Mouse (Mus musculus) A20 (cell line): ENCODE measurements around the gene Rela.

ENCODE experiments used
- DNase-seq: peaks from one replicate; pipeline ENCODE4 v3.0.0-alpha.2; 2011; ENCODE audit warnings: low read depth, low spot score

Gene Rela

GRCm38 (mm10) chr19:5636036-5636570 is 1.2 kb upstream of the Rela start:
- DNase-seq: no peak

GRCm38 (mm10) chr19:5636571-5637041 is 677 bp upstream of the Rela start:
- DNase-seq: no peak

GRCm38 (mm10) chr19:5638416-5639005 is 1.2 kb downstream of the Rela start:
- DNase-seq: no peak

GRCm38 (mm10) chr19:5640339-5640738 is 3.1 kb downstream of the Rela start:
- DNase-seq: no peak

- no peak for DNase-seq
Observed at GRCm38 (mm10) chr19:5641021-5641420, 3.7 kb downstream of the Rela start.

- no peak for DNase-seq
Observed at GRCm38 (mm10) chr19:5641641-5642040, 4.4 kb downstream of the Rela start.

- no peak for DNase-seq
Observed at GRCm38 (mm10) chr19:5645280-5645679, 8.0 kb downstream of the Rela start.

GRCm38 (mm10) chr19:5646731-5647330 is 9.5 kb downstream of the Rela start:
- no peak for DNase-seq

GRCm38 (mm10) chr19:5647791-5648190 is 10.5 kb downstream of the Rela start:
- no peak for DNase-seq

GRCm38 (mm10) chr19:5648401-5649297 is 11.4 kb downstream of the Rela start:
- DNase-seq: peak; percentile 94

- DNase-seq: no peak
Observed at GRCm38 (mm10) chr19:5649298-5649741, 12.0 kb downstream of the Rela start.

GRCm38 (mm10) chr19:5651502-5652274 is 14.4 kb downstream of the Rela start:
- no peak for DNase-seq

GRCm38 (mm10) chr19:5652570-5652969 is 15.3 kb downstream of the Rela start:
- DNase-seq: no peak

- no peak for DNase-seq
Observed at GRCm38 (mm10) chr19:5653969-5654719, 16.9 kb downstream of the Rela start.

- DNase-seq: no peak
Observed at GRCm38 (mm10) chr19:5654720-5655298, 17.5 kb downstream of the Rela start.

- DNase-seq: peak; percentile 61
Observed at GRCm38 (mm10) chr19:5660942-5661751, 23.9 kb downstream of the Rela start.

- DNase-seq: peak; percentile 48
Observed at GRCm38 (mm10) chr19:5662310-5662709, 25.0 kb downstream of the Rela start.

- peak; percentile 93 for DNase-seq
Observed at GRCm38 (mm10) chr19:5662981-5663913, 26.0 kb downstream of the Rela start, which contains the start of gene Sipa1. Gene Sipa1, minus strand, starts transcription at chr19:5663707.
